Mouse (Mus musculus): Measurements from ENCODE around the gene Bsph2.

Bsph2 gene

DNA sequence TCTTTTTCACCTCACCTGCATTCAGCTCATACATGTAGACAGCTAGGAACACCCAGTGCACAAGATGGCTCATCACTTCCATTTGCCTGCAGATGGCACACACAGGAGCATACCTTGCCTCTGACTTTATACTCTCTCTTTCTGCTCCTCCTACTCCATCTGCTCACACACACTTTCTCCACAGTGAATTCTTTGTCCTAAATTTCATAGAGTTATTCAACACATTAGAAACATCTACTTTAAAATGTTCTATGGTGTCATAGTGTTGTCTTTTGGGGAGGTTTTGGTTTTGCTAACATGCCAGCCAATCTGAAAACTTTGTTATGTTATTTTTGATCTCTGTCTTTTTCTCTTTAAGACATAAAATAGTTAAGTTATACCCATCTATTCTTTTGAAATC lies at the start of gene Bsph2:
Bsph2 (minus strand) TSS at position 101 of the 400 bp plus-strand sequence.
- DNase-seq (ENCODE audit: low read depth, low spot score): no peak

DNA sequence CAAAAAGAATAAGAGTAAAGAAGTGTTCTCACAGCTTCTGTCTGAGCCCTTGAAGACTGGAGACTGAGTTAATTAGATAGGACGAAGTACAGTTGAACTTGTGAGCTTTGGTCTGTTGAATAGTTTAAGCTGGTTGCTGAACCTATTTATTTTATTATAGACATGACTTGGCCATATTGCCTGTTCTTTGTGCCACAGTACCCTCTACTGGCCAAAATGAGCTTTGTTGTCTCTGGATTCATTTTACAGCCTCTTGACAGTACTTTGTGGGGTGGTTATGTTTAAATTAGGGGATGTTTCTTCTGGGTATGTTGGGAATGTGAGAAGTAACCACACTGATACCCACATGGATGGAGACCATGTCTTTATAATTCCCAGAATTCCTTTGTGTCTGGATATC lies 59.3 kb downstream of the Bsph2 start:
- no peak for DNase-seq (ENCODE audit: low read depth, low spot score)
